ENCODE assay signal across 23 mouse cellular contexts in the genomic region with DNA sequence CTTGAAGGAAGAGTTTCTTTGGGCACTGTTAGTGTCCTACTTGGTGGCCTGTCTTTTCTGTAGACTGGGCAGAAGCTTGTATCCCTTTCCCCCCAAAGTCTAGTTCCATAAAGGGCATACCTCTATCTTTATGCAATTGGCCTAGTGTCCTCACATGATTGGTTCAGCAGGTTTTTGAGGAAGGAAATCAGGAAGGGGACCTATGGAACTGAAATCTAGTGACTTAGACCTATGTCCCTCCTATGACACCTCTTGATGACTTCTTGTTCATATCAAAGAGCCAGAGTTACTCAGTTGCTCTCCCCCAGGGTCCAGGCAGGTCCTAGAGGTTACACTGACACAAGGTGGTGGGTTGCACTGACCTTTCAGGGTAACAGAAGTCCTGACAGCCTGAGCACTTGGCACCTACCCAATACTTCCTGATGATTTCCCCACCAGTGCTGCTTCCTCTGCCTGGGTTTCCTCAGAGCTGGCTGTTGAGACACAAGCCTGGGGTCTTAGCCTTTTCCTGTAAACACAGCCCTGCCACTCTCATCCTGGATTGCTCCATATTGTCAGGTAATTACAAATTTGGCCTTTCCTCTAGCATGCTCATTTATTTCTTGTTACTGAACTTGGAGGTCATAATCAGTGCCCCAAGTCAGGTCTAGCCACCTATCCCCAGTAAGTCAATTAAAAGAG. TPM values are rescaled to one million over a fixed set of nuclear protein-coding genes. Genes with fewer than 3 reads are reported as not detected.
DNase-seq lines count a peak whose midpoint lies in the region; ATAC-seq and TF ChIP-seq lines count a peak whose summit lies in the region.
"Had no signal": no experiment of that assay in that cellular context is flagged by ENCODE, and none has a peak within 500 bp of the region (broad histone marks: within the 10 kb centered on the region; RNA-seq: fewer than 3 reads in every experiment).

No protein-coding gene starts in this region.

- peak; percentile 38 for DNase-seq in liver, postnatal 0 days
- no peak for DNase-seq in liver, embryonic 11.5 days (ENCODE audit: low spot score)
- no peak for DNase-seq in thymus, postnatal 0 days (ENCODE audit: low spot score)
- DNase-seq: adrenal gland, adult 8-10 months; B cell, adult 2 months; cerebellum, adult 11-12 months; cerebellum, adult 9-10 months; gastrocnemius, adult 2 months; gastrocnemius, postnatal 25 days; heart, adult 18-20 months; heart, postnatal 14 days had no signal

- H3K27me3 ChIP-seq in liver, postnatal 0 days (ENCODE audit: insufficient read depth, low read length): no peaks in the 10 kb centered on the region
- no peaks in the 10 kb centered on the region for H3K27me3 ChIP-seq in liver, embryonic 11.5 days (replicated peaks; ENCODE audit: control insufficient read depth, insufficient read depth, low read length)
- no peaks in the 10 kb centered on the region for H3K27me3 ChIP-seq in hindbrain, embryonic 13.5 days
- H3K27me3 ChIP-seq: hindbrain, embryonic 15.5 days had no signal

- ATAC-seq in liver, postnatal 0 days: peak; percentile 43
- ATAC-seq in liver, embryonic 11.5 days (replicated peaks; ENCODE audit: low FRiP score): no peak
- ATAC-seq in hematopoietic stem cell, adult 5-6 weeks (replicated peaks in 1 of 2; ENCODE audit: insufficient read depth in 1 of 2, low FRiP score in 2 of 2, low TSS enrichment in 1 of 2, low read depth in 1 of 2, poor library complexity in 2 of 2, severe bottlenecking in 2 of 2): peak; percentile 22 to 43; a peak in 1 of 4 replicates
- ATAC-seq in hindbrain, embryonic 13.5 days (ENCODE audit: low FRiP score): no peak
- ATAC-seq: CD4-positive, CD25-positive, alpha-beta regulatory T cell, adult 4 months; forebrain, embryonic 13.5 days had no signal

- peak; percentile 71; the same call in 1 of the 2 replicates for TF ChIP-seq EP300 in liver, postnatal 0 days (IDR thresholded peaks at IDR 0.05; ENCODE audit: low read depth)

- H3K4me1 ChIP-seq in liver, postnatal 0 days (ENCODE audit: insufficient read depth): no peaks in the 10 kb centered on the region
- no peaks in the 10 kb centered on the region for H3K4me1 ChIP-seq in liver, embryonic 11.5 days (replicated peaks; ENCODE audit: control insufficient read depth, insufficient read depth, low read length)
- peaks cover 2% of the 10 kb centered on the region; the same call in 1 of the 2 replicates for H3K4me1 ChIP-seq in bone marrow, adult 2 months (ENCODE audit: control insufficient read depth, insufficient read depth, low read length)
- no peaks in the 10 kb centered on the region for H3K4me1 ChIP-seq in hindbrain, embryonic 13.5 days (replicated peaks)
- H3K4me1 ChIP-seq: embryonic facial prominence, embryonic 10.5 days; forebrain, embryonic 13.5 days; heart, embryonic 15.5 days; hindbrain, embryonic 10.5 days; hindbrain, embryonic 15.5 days had no signal

- no peaks in the 10 kb centered on the region for H3K36me3 ChIP-seq in liver, postnatal 0 days (replicated peaks; ENCODE audit: insufficient read depth, low read length)
- H3K36me3 ChIP-seq in liver, embryonic 11.5 days (ENCODE audit: control insufficient read depth, insufficient read depth, low read length): no peaks in the 10 kb centered on the region
- no peaks in the 10 kb centered on the region for H3K36me3 ChIP-seq in hindbrain, embryonic 13.5 days
- H3K36me3 ChIP-seq: embryonic facial prominence, embryonic 10.5 days; G1E; heart, embryonic 15.5 days; hindbrain, embryonic 10.5 days; hindbrain, embryonic 15.5 days had no signal

- no peaks in the 10 kb centered on the region for H3K9me3 ChIP-seq in liver, postnatal 0 days (ENCODE audit: low read length)
- no peaks in the 10 kb centered on the region for H3K9me3 ChIP-seq in liver, embryonic 11.5 days (ENCODE audit: control insufficient read depth, low read length)
- H3K9me3 ChIP-seq in hindbrain, embryonic 13.5 days: no peaks in the 10 kb centered on the region
- H3K9me3 ChIP-seq: embryonic facial prominence, embryonic 10.5 days; forebrain, embryonic 13.5 days; G1E; heart, embryonic 15.5 days; hindbrain, embryonic 10.5 days; hindbrain, embryonic 15.5 days had no signal

- no peak for TF ChIP-seq CTCF in liver, postnatal 0 days (IDR thresholded peaks at IDR 0.05; ENCODE audit: low read depth)
- no peak for TF ChIP-seq CTCF in bone marrow, adult 2 months (IDR thresholded peaks at IDR 0.05; ENCODE audit: control insufficient read depth, insufficient read depth, low read length)

- no peak overlapping the region for H3K4me3 ChIP-seq in liver, postnatal 0 days (ENCODE audit: low read depth, low read length)
- H3K4me3 ChIP-seq in liver, embryonic 11.5 days (ENCODE audit: low read depth, low read length): no peak overlapping the region
- peak overlapping the region; percentile 52 for H3K4me3 ChIP-seq in bone marrow, adult 2 months (replicated peaks; ENCODE audit: control insufficient read depth, low read depth, low read length)
- no peak overlapping the region for H3K4me3 ChIP-seq in hindbrain, embryonic 13.5 days
- H3K4me3 ChIP-seq: embryonic facial prominence, embryonic 10.5 days; forebrain, embryonic 13.5 days; gastrocnemius, adult 2 months; heart, embryonic 15.5 days; hindbrain, embryonic 10.5 days; hindbrain, embryonic 15.5 days had no signal

- peak overlapping the region; percentile 5 for H3K4me2 ChIP-seq in liver, postnatal 0 days (ENCODE audit: low read depth, low read length)
- no peak overlapping the region for H3K4me2 ChIP-seq in liver, embryonic 11.5 days
- H3K4me2 ChIP-seq in hindbrain, embryonic 13.5 days: no peak overlapping the region
- H3K4me2 ChIP-seq: forebrain, embryonic 13.5 days; heart, embryonic 11.5 days; heart, embryonic 15.5 days; hindbrain, embryonic 15.5 days had no signal

- 0 out of 2 replicates have a peak, but pooled peaks have one; percentile 12 for TF ChIP-seq POLR2A in bone marrow, adult 2 months (IDR thresholded peaks at IDR 0.05; ENCODE audit: borderline replicate concordance, control insufficient read depth, low read depth, low read length)

- H3K27ac ChIP-seq in liver, postnatal 0 days (ENCODE audit: low read depth): peak overlapping the region; percentile 57
- H3K27ac ChIP-seq in liver, embryonic 11.5 days (ENCODE audit: low read depth, low read length): no peak overlapping the region
- H3K27ac ChIP-seq in bone marrow, adult 2 months (ENCODE audit: control insufficient read depth, insufficient read depth, low read depth, low read length, poor library complexity): peak overlapping the region; percentile 84
- H3K27ac ChIP-seq in hindbrain, embryonic 13.5 days: no peak overlapping the region
- H3K27ac ChIP-seq: embryonic facial prominence, embryonic 10.5 days; forebrain, embryonic 13.5 days; gastrocnemius, adult 2 months; heart, embryonic 15.5 days; hindbrain, embryonic 10.5 days; hindbrain, embryonic 15.5 days had no signal

- no peak overlapping the region for H3K9ac ChIP-seq in liver, postnatal 0 days (replicated peaks)
- H3K9ac ChIP-seq in liver, embryonic 11.5 days (ENCODE audit: low read depth, low read length): no peak overlapping the region
- no peak overlapping the region for H3K9ac ChIP-seq in hindbrain, embryonic 13.5 days
- H3K9ac ChIP-seq: forebrain, embryonic 13.5 days; heart, embryonic 15.5 days; hindbrain, embryonic 15.5 days had no signal

RNA-seq across cellular contexts. Expression of gene S100a7a, which starts 5.7 kb away (rescaled TPM):
- polyA plus RNA-seq in liver, postnatal 0 days (2015; fragmentation: Nextera tagmentation; extraction: Ambion mirVana): not detected in 2 replicates
- not detected in 2 replicates for polyA plus RNA-seq in liver, embryonic 11.5 days (2014; fragmentation: Nextera tagmentation; extraction: Ambion mirVana)
- 1.0 TPM in 1 of 2 replicates, not detected in the other for polyA plus RNA-seq in bone marrow, adult 2 months (2011; ENCODE audit: insufficient read depth, insufficient read length, low replicate concordance, missing spikeins)
- not detected in 2 replicates for total RNA-seq in hematopoietic stem cell, adult 5-6 weeks (2017)
- not detected in 2 replicates for polyA plus RNA-seq in hindbrain, embryonic 13.5 days (2015; fragmentation: Nextera tagmentation; extraction: Ambion mirVana)
- 0.28 and 0.38 TPM in 2 replicates for polyA plus RNA-seq in thymus, postnatal 0 days (2015; fragmentation: Nextera tagmentation; extraction: Ambion mirVana)
- total RNA-seq: adrenal gland, postnatal 4 days; G1E had no signal
- polyA plus RNA-seq: CD4-positive, CD25-positive, alpha-beta regulatory T cell, adult 4 months; embryonic facial prominence, embryonic 10.5 days; G1E; heart, embryonic 11.5 days; heart, embryonic 15.5 days; hindbrain, embryonic 10.5 days; hindbrain, embryonic 15.5 days had no signal

RNA-seq across cellular contexts. Expression of gene S100a8, which starts 9.3 kb away (rescaled TPM):
- polyA plus RNA-seq in liver, postnatal 0 days (2015; fragmentation: Nextera tagmentation; extraction: Ambion mirVana): 3,883 and 4,059 TPM in 2 replicates
- polyA plus RNA-seq in liver, embryonic 11.5 days (2014; fragmentation: Nextera tagmentation; extraction: Ambion mirVana): 140 and 141 TPM in 2 replicates
- polyA plus RNA-seq in bone marrow, adult 2 months (2011; ENCODE audit: insufficient read depth, insufficient read length, low replicate concordance, missing spikeins): 4,508 and 18,334 TPM in 2 replicates
- total RNA-seq in hematopoietic stem cell, adult 5-6 weeks (2017): 2,013 and 6,407 TPM in 2 replicates
- 8.9 and 11.2 TPM in 2 replicates for polyA plus RNA-seq in hindbrain, embryonic 13.5 days (2015; fragmentation: Nextera tagmentation; extraction: Ambion mirVana)
- polyA plus RNA-seq in thymus, postnatal 0 days (2015; fragmentation: Nextera tagmentation; extraction: Ambion mirVana): 77.0 and 115 TPM in 2 replicates
- total RNA-seq: G1E; gastrocnemius, adult 2 months; gastrocnemius, postnatal 25 days; heart, adult 18-20 months had no signal
- polyA plus RNA-seq: CD4-positive, CD25-positive, alpha-beta regulatory T cell, adult 4 months; G1E; hindbrain, embryonic 10.5 days had no signal

RNA-seq across cellular contexts. Expression of gene S100a9, which starts 36.0 kb away (rescaled TPM):
- 2,494 and 2,662 TPM in 2 replicates for polyA plus RNA-seq in liver, postnatal 0 days (2015; fragmentation: Nextera tagmentation; extraction: Ambion mirVana)
- polyA plus RNA-seq in liver, embryonic 11.5 days (2014; fragmentation: Nextera tagmentation; extraction: Ambion mirVana): 93.3 and 95.1 TPM in 2 replicates
- polyA plus RNA-seq in bone marrow, adult 2 months (2011; ENCODE audit: insufficient read depth, insufficient read length, low replicate concordance, missing spikeins): 8,678 and 25,400 TPM in 2 replicates
- 1,063 and 5,883 TPM in 2 replicates for total RNA-seq in hematopoietic stem cell, adult 5-6 weeks (2017)
- 5.9 and 7.7 TPM in 2 replicates for polyA plus RNA-seq in hindbrain, embryonic 13.5 days (2015; fragmentation: Nextera tagmentation; extraction: Ambion mirVana)
- 26.1 and 50.1 TPM in 2 replicates for polyA plus RNA-seq in thymus, postnatal 0 days (2015; fragmentation: Nextera tagmentation; extraction: Ambion mirVana)
- total RNA-seq: G1E had no signal
- polyA plus RNA-seq: CD4-positive, CD25-positive, alpha-beta regulatory T cell, adult 4 months; hindbrain, embryonic 10.5 days had no signal

RNA-seq across cellular contexts. Expression of gene S100a6, which starts 46.8 kb away (rescaled TPM):
- 49.1 and 55.6 TPM in 2 replicates for polyA plus RNA-seq in liver, postnatal 0 days (2015; fragmentation: Nextera tagmentation; extraction: Ambion mirVana)
- 13.9 and 14.6 TPM in 2 replicates for polyA plus RNA-seq in liver, embryonic 11.5 days (2014; fragmentation: Nextera tagmentation; extraction: Ambion mirVana)
- 391 and 969 TPM in 2 replicates for polyA plus RNA-seq in bone marrow, adult 2 months (2011; ENCODE audit: insufficient read depth, insufficient read length, low replicate concordance, missing spikeins)
- total RNA-seq in hematopoietic stem cell, adult 5-6 weeks (2017): 37.1 and 121 TPM in 2 replicates
- polyA plus RNA-seq in hindbrain, embryonic 13.5 days (2015; fragmentation: Nextera tagmentation; extraction: Ambion mirVana): 38.4 and 42.3 TPM in 2 replicates
- 164 and 165 TPM in 2 replicates for polyA plus RNA-seq in thymus, postnatal 0 days (2015; fragmentation: Nextera tagmentation; extraction: Ambion mirVana)
- total RNA-seq: G1E had no signal
- polyA plus RNA-seq: G1E had no signal

RNA-seq across cellular contexts. Expression of gene S100a5, which starts 51.2 kb away (rescaled TPM):
- not detected in 2 replicates for polyA plus RNA-seq in liver, postnatal 0 days (2015; fragmentation: Nextera tagmentation; extraction: Ambion mirVana)
- polyA plus RNA-seq in liver, embryonic 11.5 days (2014; fragmentation: Nextera tagmentation; extraction: Ambion mirVana): not detected in 2 replicates
- polyA plus RNA-seq in bone marrow, adult 2 months (2011; ENCODE audit: insufficient read depth, insufficient read length, low replicate concordance, missing spikeins): not detected in 2 replicates
- total RNA-seq in hematopoietic stem cell, adult 5-6 weeks (2017): not detected in 2 replicates
- polyA plus RNA-seq in hindbrain, embryonic 13.5 days (2015; fragmentation: Nextera tagmentation; extraction: Ambion mirVana): not detected in 2 replicates
- 0.51 and 1.2 TPM in 2 replicates for polyA plus RNA-seq in thymus, postnatal 0 days (2015; fragmentation: Nextera tagmentation; extraction: Ambion mirVana)
- total RNA-seq: adrenal gland, adult 8-10 months; adrenal gland, postnatal 4 days; G1E; gastrocnemius, postnatal 25 days; heart, adult 18-20 months; heart, postnatal 14 days had no signal
- polyA plus RNA-seq: CD4-positive, CD25-positive, alpha-beta regulatory T cell, adult 4 months; embryonic facial prominence, embryonic 10.5 days; forebrain, embryonic 13.5 days; G1E; heart, embryonic 11.5 days; heart, embryonic 15.5 days; hindbrain, embryonic 10.5 days; hindbrain, embryonic 15.5 days had no signal

Comparison
In these comparisons a context has a peak if more than half of its experiments do, and no peak if none do; other contexts are left out.
1. ATAC-seq: peak in liver, postnatal 0 days (single experiment) and hematopoietic stem cell, adult 5-6 weeks (2 of 2); none in liver, embryonic 11.5 days (single experiment) and hindbrain, embryonic 13.5 days (single experiment).
2. H3K27ac ChIP-seq: peak in liver, postnatal 0 days (single experiment) and bone marrow, adult 2 months (single experiment); none in liver, embryonic 11.5 days (single experiment) and hindbrain, embryonic 13.5 days (single experiment).
3. RNA of gene S100a8, which starts 9.3 kb away (polyA plus RNA-seq): 4,508 to 18,334 TPM in bone marrow, adult 2 months and 3,883 to 4,059 TPM in liver, postnatal 0 days; 140 to 141 TPM in liver, embryonic 11.5 days, 77.0 to 115 TPM in thymus, postnatal 0 days and 8.9 to 11.2 TPM in hindbrain, embryonic 13.5 days; every median in the first group is over 10 times any median in the second.
4. RNA of gene S100a9, which starts 36.0 kb away (polyA plus RNA-seq): 8,678 to 25,400 TPM in bone marrow, adult 2 months and 2,494 to 2,662 TPM in liver, postnatal 0 days; 93.3 to 95.1 TPM in liver, embryonic 11.5 days, 26.1 to 50.1 TPM in thymus, postnatal 0 days and 5.9 to 7.7 TPM in hindbrain, embryonic 13.5 days; every median in the first group is over 10 times any median in the second.